Mouse (Mus musculus) right cerebral cortex, postnatal 4 days (tissue): ENCODE data around the gene Castor1.
"Not testable (repeated sequence)": the region's sequence is repeated elsewhere in the genome, so short reads cannot be mapped to it uniquely, and the experiment has no call there.

Experiments
- DNase-seq: peaks from one replicate; pipeline ENCODE4 v3.0.0-alpha.2; 2022

Gene Castor1

GRCm38 (mm10) chr11:4217914-4218629 lies at the start of gene Castor1:
Castor1 (plus strand) TSS chr11:4218225.
- DNase-seq = peak; percentile 43

- DNase-seq = peak; percentile 50
Measured at GRCm38 (mm10) chr11:4174586-4174985, 43.4 kb upstream of the Castor1 start.

GRCm38 (mm10) chr11:4177716-4178115 lies 40.3 kb upstream of the Castor1 start:
- DNase-seq = no peak

- DNase-seq = no peak
Measured at GRCm38 (mm10) chr11:4182061-4182460, 36.0 kb upstream of the Castor1 start.

GRCm38 (mm10) chr11:4183511-4183910 lies 34.5 kb upstream of the Castor1 start:
- DNase-seq = no peak

- no peak for DNase-seq
Measured at GRCm38 (mm10) chr11:4184251-4184952, 33.6 kb upstream of the Castor1 start.

- not testable (repeated sequence) for DNase-seq
Measured at GRCm38 (mm10) chr11:4185480-4185879, 32.5 kb upstream of the Castor1 start.

- peak; percentile 97 for DNase-seq
Measured at GRCm38 (mm10) chr11:4186486-4187317, 31.3 kb upstream of the Castor1 start, which contains the start of gene Tbc1d10a. Tbc1d10a (plus strand) TSS chr11:4186789.

GRCm38 (mm10) chr11:4187318-4187700 lies 30.7 kb upstream of the Castor1 start:
- DNase-seq = peak; percentile 15

GRCm38 (mm10) chr11:4189182-4189581 lies 28.8 kb upstream of the Castor1 start:
- no peak for DNase-seq

- DNase-seq = no peak
Measured at GRCm38 (mm10) chr11:4190677-4191076, 27.3 kb upstream of the Castor1 start.

GRCm38 (mm10) chr11:4192757-4193156 lies 25.3 kb upstream of the Castor1 start:
- no peak for DNase-seq

- DNase-seq = no peak
Measured at GRCm38 (mm10) chr11:4193420-4193819, 24.6 kb upstream of the Castor1 start.

GRCm38 (mm10) chr11:4195597-4196031 lies 22.4 kb upstream of the Castor1 start:
- DNase-seq = no peak

- DNase-seq = no peak
Measured at GRCm38 (mm10) chr11:4196636-4197035, 21.4 kb upstream of the Castor1 start.

- no peak for DNase-seq
Measured at GRCm38 (mm10) chr11:4197691-4198090, 20.3 kb upstream of the Castor1 start.

- no peak for DNase-seq
Measured at GRCm38 (mm10) chr11:4201981-4202700, 15.9 kb upstream of the Castor1 start.

- DNase-seq = no peak
Measured at GRCm38 (mm10) chr11:4202995-4203704, 14.9 kb upstream of the Castor1 start.

GRCm38 (mm10) chr11:4203705-4204074 lies 14.3 kb upstream of the Castor1 start:
- no peak for DNase-seq

- no peak for DNase-seq
Measured at GRCm38 (mm10) chr11:4205097-4205655, 12.8 kb upstream of the Castor1 start.

- no peak for DNase-seq
Measured at GRCm38 (mm10) chr11:4205951-4206350, 12.1 kb upstream of the Castor1 start.

- no peak for DNase-seq
Measured at GRCm38 (mm10) chr11:4206563-4206962, 11.5 kb upstream of the Castor1 start.
